Mouse (Mus musculus): ENCODE results near the gene Sept9.

DNA sequence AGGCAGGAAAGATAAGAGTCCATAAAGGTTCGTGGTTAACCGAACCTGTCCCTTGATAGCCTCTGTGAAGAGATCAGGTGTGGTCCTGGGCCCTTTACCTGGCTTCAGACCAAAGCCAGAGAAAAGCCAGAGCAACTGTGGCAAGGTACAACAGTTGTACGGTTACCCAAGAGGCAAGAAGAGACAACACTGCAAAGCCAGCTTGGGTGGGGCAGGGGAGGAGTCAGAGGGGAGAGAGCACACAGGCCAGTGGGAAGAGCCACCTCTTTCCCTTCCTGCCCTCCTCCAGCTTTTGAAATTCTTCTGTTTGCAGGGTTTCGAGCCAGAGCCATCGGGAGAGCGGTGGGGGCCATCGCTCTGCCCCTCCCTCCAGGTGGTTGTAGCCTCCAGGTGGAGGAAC is 174.8 kb downstream of the Sept9 start:
- no peak for TF ChIP-seq CTCF (IDR thresholded peaks at IDR 0.05; ENCODE audit: insufficient read depth, low read depth, low read length)
- TF ChIP-seq POLR2A (IDR thresholded peaks at IDR 0.05; ENCODE audit: insufficient read depth, low read depth, low read length): no peak
